Mouse (Mus musculus) granulocyte monocyte progenitor cell, adult 5-6 weeks (primary cell): ENCODE data around the gene Cd86. TPM values are rescaled to one million over a fixed set of nuclear protein-coding genes. Genes with fewer than 3 reads are reported as not detected.

Experiments
- ATAC-seq: replicated peaks from 2 replicates; pipeline ENCODE4 v1.8.0; 2016; ENCODE audit warnings: mild to moderate bottlenecking, moderate TSS enrichment, inconsistent platforms; ENCODE audit not compliant: poor library complexity, severe bottlenecking
- total RNA-seq, 2 experiments: library from RNA; stranded (forward) in 1 of 2; stranded (reverse) in 1 of 2; fragments of 200-712, 200-1000 nt in 1 of 2; fragments of >200 nt in 1 of 2; fragmentation: Nextera tagmentation in 1 of 2; gene quantifications; 2 replicates each; pipeline ENCODE4 v1.2.3; 2014 to 2017

Cd86 gene
- total RNA-seq, 2 experiments from 2014 or later = 3.5 TPM; not detected in 1

GRCm38 (mm10) chr16:36622320-36622719 lies 43.6 kb downstream of the Cd86 start:
- no peak for ATAC-seq

- peak; percentile 50 for ATAC-seq
Observed at GRCm38 (mm10) chr16:36621108-36621507, 44.8 kb downstream of the Cd86 start.

- no peak for ATAC-seq
Observed at GRCm38 (mm10) chr16:36613701-36614100, 52.2 kb downstream of the Cd86 start.

GRCm38 (mm10) chr16:36602632-36603031 lies 63.2 kb downstream of the Cd86 start:
- ATAC-seq = no peak

- ATAC-seq = peak; percentile 90
Observed at GRCm38 (mm10) chr16:36598265-36598664, 67.6 kb downstream of the Cd86 start.

GRCm38 (mm10) chr16:36596671-36597410 lies 69.0 kb downstream of the Cd86 start:
- no peak for ATAC-seq

- ATAC-seq = peak; percentile 86
Observed at GRCm38 (mm10) chr16:36589898-36590297, 76.0 kb downstream of the Cd86 start.

- ATAC-seq = peak; percentile 96
Observed at GRCm38 (mm10) chr16:36587971-36588370, 77.9 kb downstream of the Cd86 start.

- no peak for ATAC-seq
Observed at GRCm38 (mm10) chr16:36582073-36582472, 83.8 kb downstream of the Cd86 start.

- no peak for ATAC-seq
Observed at GRCm38 (mm10) chr16:36571942-36572341, 93.9 kb downstream of the Cd86 start.

GRCm38 (mm10) chr16:36561386-36562338 lies 104.2 kb downstream of the Cd86 start, which contains the start of gene Casr:
Casr (minus strand) TSS chr16:36562141.
- ATAC-seq = no peak; the same call in 1 of the 2 replicates

- ATAC-seq = no peak
Observed at GRCm38 (mm10) chr16:36559573-36559972, 106.3 kb downstream of the Cd86 start.

- no peak for ATAC-seq
Observed at GRCm38 (mm10) chr16:36555672-36556165, 110.2 kb downstream of the Cd86 start.

Other genes starting within 250 kb of the Cd86 start
- gene Stfa3, start 210.7 kb downstream of the Cd86 start, total RNA-seq (2014; fragmentation: Nextera tagmentation) = not detected in 2 replicates
- 1.3 and 1.7 TPM in 2 replicates for gene Stfa3, start 210.7 kb downstream of the Cd86 start, total RNA-seq (2017)
- not detected in 2 replicates for gene Casr, start 103.9 kb downstream of the Cd86 start, total RNA-seq (2014; fragmentation: Nextera tagmentation)
- gene Casr, start 103.9 kb downstream of the Cd86 start, total RNA-seq (2017) = not detected in 2 replicates
- gene Ildr1, start 27.9 kb upstream of the Cd86 start, total RNA-seq (2014; fragmentation: Nextera tagmentation) = not detected in 2 replicates
- gene Ildr1, start 27.9 kb upstream of the Cd86 start, total RNA-seq (2017) = not detected in 2 replicates
- gene Slc15a2, start 118.9 kb upstream of the Cd86 start, total RNA-seq (2014; fragmentation: Nextera tagmentation) = 5.8 and 9.2 TPM in 2 replicates
- gene Slc15a2, start 118.9 kb upstream of the Cd86 start, total RNA-seq (2017) = 6.1 and 10.6 TPM in 2 replicates
- gene Iqcb1, start 162.3 kb upstream of the Cd86 start, total RNA-seq (2014; fragmentation: Nextera tagmentation) = 4.7 and 13.6 TPM in 2 replicates
- 10.8 and 11.2 TPM in 2 replicates for gene Iqcb1, start 162.3 kb upstream of the Cd86 start, total RNA-seq (2017)
- 2.8 TPM in 1 of 2 replicates, not detected in the other for gene Eaf2, start 208.9 kb upstream of the Cd86 start, total RNA-seq (2014; fragmentation: Nextera tagmentation)
- gene Eaf2, start 208.9 kb upstream of the Cd86 start, total RNA-seq (2017) = not detected in 2 replicates
- gene Golgb1, start 209.1 kb upstream of the Cd86 start, total RNA-seq (2014; fragmentation: Nextera tagmentation) = 31.5 and 39.4 TPM in 2 replicates
- gene Golgb1, start 209.1 kb upstream of the Cd86 start, total RNA-seq (2017) = 32.4 and 59.6 TPM in 2 replicates